Mouse (Mus musculus) leukemia stem cell, adult 10-12 weeks (primary cell): ENCODE data around the gene Blmh. TPM values are rescaled to one million over a fixed set of nuclear protein-coding genes. Genes with fewer than 3 reads are reported as not detected.

Source experiments
- polyA plus RNA-seq: library from polyadenylated mRNA; stranded (reverse); fragments of >175 nt; gene quantifications from 2 replicates; pipeline ENCODE4 v1.2.3, GENCODE M21; 2012; ENCODE audit warnings: low replicate concordance

The Blmh gene
- 5.4 and 14.8 TPM in 2 replicates for polyA plus RNA-seq

GRCm38 (mm10) chr11:76924759-76925236, at the start of gene Blmh:
Blmh (plus strand) TSS chr11:76924809.

DNA sequence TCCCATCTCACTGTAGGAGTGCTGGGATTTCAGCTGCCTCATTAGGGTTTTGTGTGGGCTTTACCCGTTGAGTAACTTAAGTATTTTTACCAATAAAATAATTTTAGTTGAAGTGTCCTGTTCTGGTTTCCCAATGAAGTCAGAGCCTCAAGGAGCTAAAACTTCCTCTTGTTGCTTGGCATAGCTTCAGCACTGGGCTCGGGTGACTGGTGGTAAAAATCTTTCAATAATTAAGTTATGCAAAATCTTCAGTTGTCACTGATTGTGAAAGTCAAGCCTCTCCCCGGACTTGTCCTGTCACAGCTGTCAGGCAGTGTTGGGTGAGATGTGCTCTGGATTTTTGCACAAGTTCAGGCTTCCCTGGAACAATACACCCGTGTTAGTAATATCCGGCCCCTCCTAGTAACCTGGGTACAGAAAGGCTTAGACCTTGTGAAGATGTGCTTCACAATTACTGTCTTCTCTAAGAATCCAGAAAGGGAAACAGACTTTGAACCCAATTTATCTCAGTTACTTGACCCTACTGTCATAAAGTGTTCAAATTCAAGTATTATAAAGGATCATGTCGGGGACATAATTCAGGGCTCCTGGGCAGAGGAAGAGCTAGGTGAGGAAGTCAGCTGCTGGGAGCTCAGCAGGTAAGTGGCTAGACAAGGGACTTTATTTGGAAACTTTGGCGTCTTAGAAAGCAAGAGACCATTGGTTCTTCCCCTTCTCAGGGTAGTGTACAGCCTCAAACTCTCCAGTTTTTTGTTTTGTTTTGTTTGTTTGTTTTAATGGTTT, 22.8 kb upstream of the Blmh start, which contains the start of gene Tmigd1:
Gene Tmigd1 (plus strand): TSS at position 581 of the 783 bp plus-strand sequence.

GRCm38 (mm10) chr11:76997916-76998704, 73.5 kb downstream of the Blmh start, which contains the start of gene Slc6a4:
Slc6a4 (plus strand) TSS chr11:76998603.

Other genes with a start within 250 kb of the Blmh start
- not detected in 2 replicates for gene Trarg1, start 245.0 kb upstream of the Blmh start, polyA plus RNA-seq
- 0.38 and 2.7 TPM in 2 replicates for gene Gosr1, start 161.2 kb upstream of the Blmh start, polyA plus RNA-seq
- 16.0 and 24.1 TPM in 2 replicates for gene Cpd, start 77.8 kb upstream of the Blmh start, polyA plus RNA-seq
- gene Tmigd1, start 22.6 kb upstream of the Blmh start, polyA plus RNA-seq: not detected in 2 replicates
- gene Slc6a4, start 73.8 kb downstream of the Blmh start, polyA plus RNA-seq: 0.55 TPM in 1 of 2 replicates, not detected in the other
- gene Nsrp1, start 153.6 kb downstream of the Blmh start, polyA plus RNA-seq: 0.37 and 1.6 TPM in 2 replicates